Mouse (Mus musculus) forebrain, embryonic 14.5 days (tissue): ENCODE measurements around the gene Apba1. TPM values are rescaled to one million over a fixed set of nuclear protein-coding genes. Genes with fewer than 3 reads are reported as not detected.

Source experiments
- ATAC-seq: fragments of 200-750 bp; cut with Nextera tagmentation; 2 replicates; pipeline ENCODE4 v1.8.0; 2017; ENCODE audit warnings: mild to moderate bottlenecking, moderate library complexity
- DNase-seq: peaks from one replicate; pipeline ENCODE4 v3.0.0-alpha.2; 2015; ENCODE audit warnings: low spot score
- H3K27ac ChIP-seq: fragments of 300-500 bp; sonication (generic); 2 replicates; pipeline ENCODE4 v1.5.1; 2014; ENCODE audit warnings: low read depth, mild to moderate bottlenecking, control low read depth, low read length, moderate library complexity
- H3K27me3 ChIP-seq: fragments of 300-500 bp; sonication (generic); replicated peaks from 2 replicates; pipeline ENCODE4 v1.6.1; 2014; ENCODE audit warnings: low read length, control low read depth, mixed read lengths; ENCODE audit not compliant: control insufficient read depth, insufficient read depth
- H3K36me3 ChIP-seq: fragments of 300-500 bp; sonication (generic); 2 replicates; pipeline ENCODE4 v1.6.1; 2014; ENCODE audit warnings: low read length, control low read depth; ENCODE audit not compliant: control insufficient read depth, insufficient read depth
- H3K4me1 ChIP-seq: fragments of 300-500 bp; sonication (generic); 2 replicates; pipeline ENCODE4 v1.6.1; 2014; ENCODE audit warnings: antibody characterized with exemption, low read length, control low read depth; ENCODE audit not compliant: control insufficient read depth, insufficient read depth
- H3K4me2 ChIP-seq: fragments of 300-500 bp; sonication (generic); 2 replicates; pipeline ENCODE4 v1.6.1; 2014; ENCODE audit warnings: mild to moderate bottlenecking, control low read depth, low read length
- H3K4me3 ChIP-seq: fragments of 300-500 bp; sonication (generic); 2 replicates; pipeline ENCODE4 v1.5.1; 2014; ENCODE audit warnings: low read depth, low read length, control low read depth
- H3K9ac ChIP-seq: fragments of 300-500 bp; sonication (generic); 2 replicates; pipeline ENCODE4 v1.6.1; 2014; ENCODE audit warnings: mild to moderate bottlenecking, low read length, control low read depth, moderate library complexity
- H3K9me3 ChIP-seq: fragments of 300-500 bp; sonication (generic); replicated peaks from 2 replicates; pipeline ENCODE4 v1.6.1; 2016; ENCODE audit warnings: low read length, control low read depth, mixed read lengths; ENCODE audit not compliant: control insufficient read depth
- WGBS: fragments of 180-500 bp; shearing (Covaris S2); extraction: QIAGEN DNeasy Blood & Tissue Kit; methylation state at CpG from one replicate; pipeline ENCODE4 v1.1.7; 2014; 5-methylcytosine and 5-hydroxymethylcytosine counted together
- polyA plus RNA-seq: library from polyadenylated mRNA; unstranded; fragments of >200 nt; fragmentation: Nextera tagmentation; extraction: Ambion mirVana; gene quantifications from 2 replicates; pipeline ENCODE4 v1.2.1, GENCODE M21; 2014

Gene Apba1
- polyA plus RNA-seq, 1 experiment from 2014 or later: 5.1 TPM

GRCm38 (mm10) chr19:23896915-23897314 lies 138.2 kb downstream of the Apba1 start:
- Histone ChIP-seq H3K4me3 (no peak overlapping the region), H3K27me3 (peaks cover 14% of the 10 kb centered on the region; the same call in 1 of the 2 replicates), H3K9ac (no peak overlapping the region), H3K9me3 (no peaks in the 10 kb centered on the region), H3K27ac (no peak overlapping the region), H3K4me2 (no peak overlapping the region), H3K4me1 (0 out of 2 replicates have a peak, but pooled peaks cover 8% of the 10 kb centered on the region), H3K36me3 (no peaks in the 10 kb centered on the region)
- DNase-seq (no peak), ATAC-seq (no peak)
- 77% methylated on average over 8 of the region's 8 CpGs for WGBS

GRCm38 (mm10) chr19:23898501-23898900 lies 139.8 kb downstream of the Apba1 start:
- WGBS: 44% methylated on average over 11 of the region's 11 CpGs
- Histone ChIP-seq H3K4me2 (no peak overlapping the region), H3K9ac (no peak overlapping the region), H3K27me3 (peaks cover 7% of the 10 kb centered on the region; the same call in 1 of the 2 replicates), H3K36me3 (no peaks in the 10 kb centered on the region), H3K9me3 (no peaks in the 10 kb centered on the region), H3K27ac (no peak overlapping the region), H3K4me3 (no peak overlapping the region), H3K4me1 (0 out of 2 replicates have a peak, but pooled peaks cover 8% of the 10 kb centered on the region)
- peak; percentile 45; the same call in 1 of the 2 replicates for ATAC-seq
- peak; percentile 46 for DNase-seq

GRCm38 (mm10) chr19:23901177-23901576 lies 142.5 kb downstream of the Apba1 start:
- WGBS: 62% methylated on average over 3 of the region's 3 CpGs
- peaks cover 21% of the 10 kb centered on the region; the same call in 1 of the 2 replicates for H3K4me1 ChIP-seq
- ATAC-seq (no peak), DNase-seq (no peak)
- no peak overlapping the region for H3K4me2 ChIP-seq
- no peak overlapping the region for H3K9ac ChIP-seq
- no peaks in the 10 kb centered on the region for H3K9me3 ChIP-seq
- H3K27ac ChIP-seq: no peak overlapping the region
- no peaks in the 10 kb centered on the region for H3K36me3 ChIP-seq
- no peak overlapping the region for H3K4me3 ChIP-seq
- H3K27me3 ChIP-seq: no peaks in the 10 kb centered on the region

GRCm38 (mm10) chr19:23901768-23902167 lies 143.1 kb downstream of the Apba1 start:
- Histone ChIP-seq H3K4me3 (no peak overlapping the region), H3K27ac (no peak overlapping the region), H3K4me2 (no peak overlapping the region), H3K27me3 (no peaks in the 10 kb centered on the region), H3K36me3 (no peaks in the 10 kb centered on the region), H3K9ac (no peak overlapping the region), H3K4me1 (peaks cover 21% of the 10 kb centered on the region; the same call in 1 of the 2 replicates), H3K9me3 (no peaks in the 10 kb centered on the region)
- no peak for DNase-seq
- WGBS: 94% methylated on average over 4 of the region's 4 CpGs
- no peak for ATAC-seq

GRCm38 (mm10) chr19:23903066-23903465 lies 144.4 kb downstream of the Apba1 start:
- Histone ChIP-seq H3K9ac (no peak overlapping the region), H3K4me3 (no peak overlapping the region), H3K36me3 (no peaks in the 10 kb centered on the region), H3K4me1 (peaks cover 21% of the 10 kb centered on the region; the same call in 1 of the 2 replicates), H3K27me3 (no peaks in the 10 kb centered on the region), H3K27ac (no peak overlapping the region), H3K4me2 (no peak overlapping the region), H3K9me3 (no peaks in the 10 kb centered on the region)
- no peak for ATAC-seq
- no peak for DNase-seq
- WGBS: 94% methylated on average over 7 of the region's 7 CpGs

- no peak for DNase-seq
- Histone ChIP-seq H3K4me1 (peaks cover 17% of the 10 kb centered on the region; the same call in 1 of the 2 replicates), H3K4me2 (no peak overlapping the region), H3K36me3 (no peaks in the 10 kb centered on the region), H3K4me3 (no peak overlapping the region), H3K9me3 (no peaks in the 10 kb centered on the region), H3K27ac (no peak overlapping the region), H3K27me3 (no peaks in the 10 kb centered on the region), H3K9ac (no peak overlapping the region)
- WGBS: 17% methylated on average over 4 of the region's 4 CpGs
- no peak for ATAC-seq
These were observed 146.2 kb downstream of the Apba1 start for GRCm38 (mm10) chr19:23904922-23905321.

- Histone ChIP-seq H3K27me3 (no peaks in the 10 kb centered on the region), H3K36me3 (no peaks in the 10 kb centered on the region), H3K4me3 (no peak overlapping the region), H3K9me3 (no peaks in the 10 kb centered on the region), H3K27ac (no peak overlapping the region), H3K9ac (no peak overlapping the region), H3K4me1 (peaks cover 14% of the 10 kb centered on the region; the same call in 1 of the 2 replicates), H3K4me2 (no peak overlapping the region)
- DNase-seq: no peak
- 32% methylated on average over 5 of the region's 5 CpGs for WGBS
- ATAC-seq: peak; percentile 47; the same call in 1 of the 2 replicates
These were observed 147.1 kb downstream of the Apba1 start for GRCm38 (mm10) chr19:23905772-23906171.

GRCm38 (mm10) chr19:23910345-23910744 lies 151.7 kb downstream of the Apba1 start:
- no peak overlapping the region for H3K27ac ChIP-seq
- peaks cover 6% of the 10 kb centered on the region; the same call in 1 of the 2 replicates for H3K4me1 ChIP-seq
- no peak overlapping the region for H3K9ac ChIP-seq
- no peaks in the 10 kb centered on the region for H3K9me3 ChIP-seq
- no peak for ATAC-seq
- H3K4me2 ChIP-seq: no peak overlapping the region
- H3K27me3 ChIP-seq: no peaks in the 10 kb centered on the region
- 69% methylated on average over 4 of the region's 4 CpGs for WGBS
- no peak overlapping the region for H3K4me3 ChIP-seq
- no peaks in the 10 kb centered on the region for H3K36me3 ChIP-seq
- DNase-seq: no peak

- Histone ChIP-seq H3K9ac (no peak overlapping the region), H3K4me1 (peaks cover 10% of the 10 kb centered on the region), H3K27ac (peak overlapping the region; percentile 60; the same call in 1 of the 2 replicates), H3K27me3 (no peaks in the 10 kb centered on the region), H3K4me2 (no peak overlapping the region), H3K36me3 (no peaks in the 10 kb centered on the region), H3K9me3 (no peaks in the 10 kb centered on the region), H3K4me3 (no peak overlapping the region)
- WGBS: 21% methylated on average over 5 of the region's 5 CpGs
- peak; percentile 52 for DNase-seq
- ATAC-seq: peak; percentile 79
These were observed 160.9 kb downstream of the Apba1 start for GRCm38 (mm10) chr19:23919384-23920219.
